Mouse (Mus musculus): ENCODE data around the gene Crlf3.

DNA sequence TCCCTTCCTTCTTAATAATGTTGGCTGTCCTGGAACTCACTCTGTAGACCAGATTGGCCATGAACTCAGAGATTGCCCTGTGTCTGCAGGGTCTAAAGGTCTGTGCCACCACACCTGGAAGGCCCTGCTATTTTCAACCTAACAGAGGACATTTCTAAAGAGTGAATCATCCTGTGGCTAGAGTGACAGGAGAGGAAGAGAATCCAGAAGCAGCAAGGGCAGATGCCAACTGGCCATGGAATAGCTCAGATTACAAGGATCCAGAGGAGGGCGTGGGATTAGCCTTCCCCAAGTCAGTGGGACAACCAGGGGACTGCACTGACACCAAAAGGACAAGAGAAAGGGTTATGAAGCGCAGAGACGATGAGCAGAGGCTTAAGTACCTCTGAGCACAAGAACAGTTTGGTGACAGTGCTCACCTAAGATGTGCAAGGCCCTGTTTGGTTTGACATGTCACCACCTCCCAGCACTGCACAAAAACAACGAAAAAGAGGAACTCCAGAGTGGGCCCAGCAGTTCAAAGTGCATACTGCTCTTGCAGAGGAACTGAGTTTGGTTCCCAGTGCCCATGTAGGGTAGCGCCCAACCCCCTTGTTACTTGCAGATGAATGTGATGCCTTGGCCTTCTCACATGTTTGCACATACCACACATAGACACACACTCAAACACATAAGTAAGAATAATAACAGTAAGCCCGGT lies 4.7 kb upstream of the Crlf3 start:
- no peak for TF ChIP-seq CTCF (IDR thresholded peaks at IDR 0.05; ENCODE audit: borderline replicate concordance, control insufficient read depth, extremely low read depth, insufficient read depth, low read length, poor library complexity)
- TF ChIP-seq POLR2A (IDR thresholded peaks at IDR 0.05; ENCODE audit: control insufficient read depth, extremely low read depth, insufficient read depth, low read length, poor library complexity), result no peak

Data from thymus, adult 2 months (tissue).